Mouse (Mus musculus) heart, postnatal 0 days (tissue): Measurements from ENCODE around the gene B230307C23Rik. TPM values are rescaled to one million over a fixed set of nuclear protein-coding genes. Genes with fewer than 3 reads are reported as not detected.
A peak's percentile ranks its signal among the peaks of the same experiment; 100 is the strongest.

Source experiments
- ATAC-seq: fragments of 200-750 bp; cut with Nextera tagmentation; 2 replicates; pipeline ENCODE4 v1.8.0; 2017; ENCODE audit warnings: low read depth, moderate number of reproducible peaks, moderate library complexity; ENCODE audit not compliant: insufficient read depth
- DNase-seq: peaks from one replicate; pipeline ENCODE4 v3.0.0-alpha.2; 2016; ENCODE audit warnings: low spot score
- H3K27ac ChIP-seq: fragments of 300-500 bp; sonication (generic); 2 replicates; pipeline ENCODE4 v1.5.1; 2014; ENCODE audit warnings: low read depth, mild to moderate bottlenecking
- H3K27me3 ChIP-seq: fragments of 300-500 bp; sonication (generic); 2 replicates; pipeline ENCODE4 v1.6.1; 2014; ENCODE audit warnings: low read length, mixed read lengths; ENCODE audit not compliant: control insufficient read depth, insufficient read depth
- H3K36me3 ChIP-seq: fragments of 300-500 bp; sonication (generic); replicated peaks from 2 replicates; pipeline ENCODE4 v1.6.1; 2014; ENCODE audit warnings: low read length, mixed read lengths; ENCODE audit not compliant: control insufficient read depth, insufficient read depth
- H3K4me1 ChIP-seq: fragments of 300-500 bp; sonication (generic); 2 replicates; pipeline ENCODE4 v1.6.1; 2014; ENCODE audit warnings: antibody characterized with exemption; ENCODE audit not compliant: control insufficient read depth, insufficient read depth
- H3K4me2 ChIP-seq: fragments of 300-500 bp; sonication (generic); 2 replicates; pipeline ENCODE4 v1.6.1; 2014; ENCODE audit warnings: low read depth, mild to moderate bottlenecking, low read length, moderate library complexity
- H3K4me3 ChIP-seq: fragments of 300-500 bp; sonication (generic); 2 replicates; pipeline ENCODE4 v1.5.1; 2014; ENCODE audit warnings: low read depth, low read length
- H3K9ac ChIP-seq: fragments of 300-500 bp; sonication (generic); replicated peaks from 2 replicates; pipeline ENCODE4 v1.6.1; 2014; ENCODE audit warnings: low read depth, low read length, mixed read lengths
- H3K9me3 ChIP-seq: fragments of 300-500 bp; sonication (generic); replicated peaks from 2 replicates; pipeline ENCODE4 v1.6.1; 2016; ENCODE audit warnings: low read length; ENCODE audit not compliant: control insufficient read depth
- CTCF ChIP-seq: IDR thresholded peaks from 2 replicates; pipeline ENCODE4 v1.5.1; 2016; ENCODE audit warnings: antibody characterized with exemption, control low read depth, low read depth
- EP300 ChIP-seq: IDR thresholded peaks from 2 replicates; pipeline ENCODE4 v1.6.1; 2016; ENCODE audit warnings: antibody characterized with exemption, low read depth
- WGBS: fragments of 180-500 bp; shearing (Covaris S2); extraction: QIAGEN DNeasy Blood & Tissue Kit; methylation state at CpG from one replicate; pipeline ENCODE4 v1.1.7; 2014; 5-methylcytosine and 5-hydroxymethylcytosine counted together
- polyA plus RNA-seq: library from polyadenylated mRNA; unstranded; fragments of >200 nt; fragmentation: Nextera tagmentation; extraction: Ambion mirVana; gene quantifications from 2 replicates; pipeline ENCODE4 v1.2.1, GENCODE M21; 2015
- total RNA-seq: library from RNA; depleted of rRNA; stranded (reverse); fragments of >200 nt; gene quantifications from 2 replicates; pipeline ENCODE4 v1.2.3, GENCODE M21; 2014; ENCODE audit warnings: low replicate concordance

B230307C23Rik gene
- total and polyA plus RNA-seq, 2 experiments from 2014 or later: 4.2 to 13.2 TPM

GRCm38 (mm10) chr16:97961381-97962150 is 35.5 kb upstream of the B230307C23Rik start:
- peak overlapping the region; percentile 94 for H3K27ac ChIP-seq
- H3K4me3 ChIP-seq: peak overlapping the region; percentile 95
- TF ChIP-seq CTCF (no peak), EP300 (no peak)
- peak overlapping the region; percentile 94 for H3K9ac ChIP-seq
- H3K27me3 ChIP-seq: no peaks in the 10 kb centered on the region
- no peaks in the 10 kb centered on the region for H3K9me3 ChIP-seq
- DNase-seq: no peak
- peaks cover 32% of the 10 kb centered on the region for H3K4me1 ChIP-seq
- peak overlapping the region; percentile 96 for H3K4me2 ChIP-seq
- H3K36me3 ChIP-seq: 0 out of 2 replicates have a peak, but pooled peaks cover 2% of the 10 kb centered on the region
- WGBS: 7% methylated on average over 35 of the region's 36 CpGs
- no peak for ATAC-seq

- H3K9ac ChIP-seq: peak within 1 kb of the TSS; percentile 94
- no peaks in the 10 kb centered on the region for H3K27me3 ChIP-seq
- H3K4me3 ChIP-seq: peak within 1 kb of the TSS; percentile 95
- DNase-seq (peak; percentile 94), ATAC-seq (peak; percentile 94)
- H3K27ac ChIP-seq: peak within 1 kb of the TSS; percentile 94
- peaks cover 24% of the 10 kb centered on the region for H3K4me1 ChIP-seq
- H3K36me3 ChIP-seq: no peaks in the 10 kb centered on the region
- TF ChIP-seq CTCF (no peak), EP300 (peak; percentile 39; the same call in 1 of the 2 replicates)
- WGBS: under 1% methylated on average over 78 of the region's 78 CpGs
- H3K9me3 ChIP-seq: no peaks in the 10 kb centered on the region
- peak within 1 kb of the TSS; percentile 96 for H3K4me2 ChIP-seq
Measured at GRCm38 (mm10) chr16:97962151-97962948, 34.8 kb upstream of the B230307C23Rik start, which contains the start of the genes C2cd2 and Zbtb21. TSS of gene C2cd2 (minus strand) at chr16:97962598. TSS of gene Zbtb21 (minus strand) at chr16:97962622.

- Histone ChIP-seq H3K27me3 (no peaks in the 10 kb centered on the region), H3K27ac (no peak overlapping the region), H3K4me1 (peaks cover 12% of the 10 kb centered on the region), H3K4me2 (no peak overlapping the region), H3K9ac (no peak overlapping the region), H3K4me3 (no peak overlapping the region), H3K36me3 (no peaks in the 10 kb centered on the region), H3K9me3 (no peaks in the 10 kb centered on the region)
- DNase-seq (no peak), ATAC-seq (no peak)
- no peak for TF ChIP-seq EP300
- TF ChIP-seq CTCF: no peak
- 79% methylated on average over 3 of the region's 3 CpGs for WGBS
Measured at GRCm38 (mm10) chr16:97963956-97964540, 33.1 kb upstream of the B230307C23Rik start.

GRCm38 (mm10) chr16:97977277-97977676 is 19.8 kb upstream of the B230307C23Rik start:
- H3K9ac ChIP-seq: no peak overlapping the region
- DNase-seq (no peak), ATAC-seq (no peak)
- no peaks in the 10 kb centered on the region for H3K4me1 ChIP-seq
- no peaks in the 10 kb centered on the region for H3K9me3 ChIP-seq
- 61% methylated on average over 1 of the region's 1 CpGs for WGBS
- H3K4me2 ChIP-seq: no peak overlapping the region
- no peak overlapping the region for H3K4me3 ChIP-seq
- TF ChIP-seq CTCF (no peak), EP300 (no peak)
- H3K27ac ChIP-seq: no peak overlapping the region
- H3K36me3 ChIP-seq: no peaks in the 10 kb centered on the region
- H3K27me3 ChIP-seq: no peaks in the 10 kb centered on the region

- WGBS: 95% methylated on average over 3 of the region's 3 CpGs
- ATAC-seq: no peak
- no peak overlapping the region for H3K4me2 ChIP-seq
Measured at GRCm38 (mm10) chr16:97977722-97978121, 19.4 kb upstream of the B230307C23Rik start.

More at GRCm38 (mm10) chr16:97977722-97978121, 19.4 kb upstream of the B230307C23Rik start:
- Histone ChIP-seq H3K4me1 (no peaks in the 10 kb centered on the region), H3K27me3 (no peaks in the 10 kb centered on the region), H3K36me3 (no peaks in the 10 kb centered on the region), H3K9me3 (no peaks in the 10 kb centered on the region), H3K9ac (no peak overlapping the region), H3K27ac (no peak overlapping the region), H3K4me3 (no peak overlapping the region)
- TF ChIP-seq CTCF: no peak
- TF ChIP-seq EP300: no peak
- DNase-seq: no peak
